Mouse (Mus musculus): ENCODE measurements around the gene Gapdhs. TPM values are rescaled to one million over a fixed set of nuclear protein-coding genes. Genes with fewer than 3 reads are reported as not detected.

Gapdhs gene
- total RNA-seq, 4 experiments from 2014 or later, result not detected

Other genes starting within 250 kb of the Gapdhs start
- 1 to 10 TPM; 2.2 to 9.4 (median 6.4) TPM for gene Arhgap33, start 208.6 kb downstream of the Gapdhs start, total RNA-seq (2022)
- 10 to 100 TPM; 23.5 to 56.3 (median 32.4) TPM for gene Hspb6, start 191.5 kb downstream of the Gapdhs start, total RNA-seq (2022)
- 10 to 100 TPM in 2 of 4 experiments, 1 to 10 TPM in 2; 9.1 to 13.4 (median 10.0) TPM for gene Proser3, start 191.4 kb downstream of the Gapdhs start, total RNA-seq (2022)
- gene Lin37, start 183.8 kb downstream of the Gapdhs start, total RNA-seq (2022), result 10 to 100 TPM; 56.1 to 65.5 (median 61.7) TPM
- gene U2af1l4, start 180.4 kb downstream of the Gapdhs start, total RNA-seq (2022), result 10 to 100 TPM; 70.4 to 83.6 (median 73.1) TPM
- 10 to 100 TPM in 1 of 4 experiments, 1 to 10 TPM in 3; 2.9 to 11.3 (median 7.4) TPM for gene Gm49396, start 180.3 kb downstream of the Gapdhs start, total RNA-seq (2022)
- 100 to 1,000 TPM; 146 to 179 (median 164) TPM for gene Psenen, start 180.1 kb downstream of the Gapdhs start, total RNA-seq (2022)
- gene Igflr1, start 178.3 kb downstream of the Gapdhs start, total RNA-seq (2022), result 1 to 10 TPM; 2.1 to 7.9 (median 3.6) TPM
- 10 to 100 TPM; 36.8 to 65.3 (median 57.0) TPM for gene Kmt2b, start 155.0 kb downstream of the Gapdhs start, total RNA-seq (2022)
- gene Zbtb32, start 144.8 kb downstream of the Gapdhs start, total RNA-seq (2022), result 1 to 10 TPM in 1 of 4 experiments, under 1 TPM in 1, not detected in 2; 0.73 to 1.8 TPM
- under 1 TPM in 3 of 4 experiments, not detected in 1; 0.27 to 0.34 (median 0.31) TPM for gene Upk1a, start 130.8 kb downstream of the Gapdhs start, total RNA-seq (2022)
- gene Cox6b1, start 117.5 kb downstream of the Gapdhs start, total RNA-seq (2022), result 1,000 to 10,000 TPM in 2 of 4 experiments, 100 to 1,000 TPM in 2; 538 to 1,102 (median 895) TPM
- not detected for gene Etv2, start 107.8 kb downstream of the Gapdhs start, total RNA-seq (2022)
- 10 to 100 TPM; 76.5 to 93.6 (median 85.1) TPM for gene Rbm42, start 93.4 kb downstream of the Gapdhs start, total RNA-seq (2022)
- 10 to 100 TPM in 3 of 4 experiments, 1 to 10 TPM in 1; 7.7 to 17.6 (median 12.1) TPM for gene Haus5, start 78.7 kb downstream of the Gapdhs start, total RNA-seq (2022)
- under 1 TPM in 1 of 4 experiments, not detected in 3; 0.75 TPM for gene Pmis2, start 72.1 kb downstream of the Gapdhs start, total RNA-seq (2022)
- gene 2200002J24Rik, start 44.8 kb downstream of the Gapdhs start, total RNA-seq (2022), result 10 to 100 TPM in 1 of 4 experiments, 1 to 10 TPM in 3; 2.5 to 12.3 (median 5.8) TPM
- 10 to 100 TPM in 2 of 4 experiments, 1 to 10 TPM in 2; 2.9 to 15.5 (median 9.4) TPM for gene Atp4a, start 31.5 kb downstream of the Gapdhs start, total RNA-seq (2022)
- 100 to 1,000 TPM; 179 to 210 (median 202) TPM for gene Tmem147, start 14.1 kb downstream of the Gapdhs start, total RNA-seq (2022)
- 100 to 1,000 TPM; 213 to 399 (median 309) TPM for gene Sbsn, start 7.8 kb upstream of the Gapdhs start, total RNA-seq (2022)
- 1 to 10 TPM; 2.7 to 4.6 (median 4.2) TPM for gene Dmkn, start 20.1 kb upstream of the Gapdhs start, total RNA-seq (2022)
- not detected for gene Krtdap, start 44.2 kb upstream of the Gapdhs start, total RNA-seq (2022)
- 1 to 10 TPM; 1.6 to 9.0 (median 2.6) TPM for gene Ffar2, start 80.1 kb upstream of the Gapdhs start, total RNA-seq (2022)
- gene Ffar3, start 112.5 kb upstream of the Gapdhs start, total RNA-seq (2022), result 1 to 10 TPM in 1 of 4 experiments, under 1 TPM in 3; 0.35 to 1.9 (median 0.75) TPM
- not detected for gene Ffar1, start 117.9 kb upstream of the Gapdhs start, total RNA-seq (2022)
- 1 to 10 TPM; 1.1 to 2.3 (median 1.5) TPM for gene Cd22, start 136.7 kb upstream of the Gapdhs start, total RNA-seq (2022)
- 1 to 10 TPM in 1 of 4 experiments, under 1 TPM in 3; 0.32 to 1.3 (median 0.42) TPM for gene Mag, start 171.2 kb upstream of the Gapdhs start, total RNA-seq (2022)
- gene Hamp2, start 181.0 kb upstream of the Gapdhs start, total RNA-seq (2022), result 1 to 10 TPM in 3 of 4 experiments, not detected in 1; 1.3 to 4.2 (median 2.6) TPM
- 10 to 100 TPM in 1 of 4 experiments, 1 to 10 TPM in 1, under 1 TPM in 1, not detected in 1; 0.99 to 15.0 (median 1.0) TPM for gene Hamp, start 200.4 kb upstream of the Gapdhs start, total RNA-seq (2022)
- 100 to 1,000 TPM; 116 to 131 (median 127) TPM for gene Usf2, start 213.1 kb upstream of the Gapdhs start, total RNA-seq (2022)
- 10 to 100 TPM in 2 of 4 experiments, 1 to 10 TPM in 2; 4.1 to 36.6 (median 13.7) TPM for gene Lsr, start 229.8 kb upstream of the Gapdhs start, total RNA-seq (2022)
- gene Fam187b, start 230.1 kb upstream of the Gapdhs start, total RNA-seq (2022), result 1 to 10 TPM in 2 of 4 experiments, under 1 TPM in 2; 0.38 to 2.2 (median 0.84) TPM

Data from adrenal gland, adult 8-10 months (tissue).